Mouse (Mus musculus): Measurements from ENCODE around the gene Crybg2.

GRCm38 (mm10) chr4:134061166-134061830 lies 683 bp downstream of the Crybg2 start:
- no peak for TF ChIP-seq CTCF (IDR thresholded peaks at IDR 0.05; ENCODE audit: borderline replicate concordance, insufficient read depth, low read length)
- TF ChIP-seq POLR2A (IDR thresholded peaks at IDR 0.05; ENCODE audit: low read depth, low read length), result no peak
